Mouse (Mus musculus): ENCODE data around the gene 2010300C02Rik. TPM values are rescaled to one million over a fixed set of nuclear protein-coding genes. Genes with fewer than 3 reads are reported as not detected.
"Not testable (repeated sequence)": the region's sequence is repeated elsewhere in the genome, so short reads cannot be mapped to it uniquely, and the experiment has no call there.

Gene 2010300C02Rik
- total RNA-seq, 2 experiments from 2014 or later, result not detected

DNA sequence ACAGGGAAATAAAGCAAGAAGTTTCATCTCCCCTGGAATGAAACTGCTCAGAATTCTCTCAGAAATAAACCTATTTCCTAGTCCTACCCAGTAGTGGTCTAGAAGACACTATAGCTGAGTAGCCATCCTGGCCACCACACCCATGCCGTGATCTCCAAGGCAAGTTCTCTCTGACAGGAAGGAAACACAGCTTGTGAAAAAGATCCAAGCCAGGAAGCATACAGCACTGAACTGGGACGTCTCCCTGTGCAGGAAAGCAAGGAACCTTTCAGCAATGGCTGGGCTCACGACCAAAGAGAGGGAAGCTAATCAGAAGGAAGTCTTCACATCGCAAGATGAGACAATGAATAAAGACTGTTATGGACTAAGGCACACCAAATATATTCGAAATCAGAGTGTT, 86.4 kb downstream of the 2010300C02Rik start:
- no peak for ATAC-seq (replicated peaks; ENCODE audit: low FRiP score, poor library complexity, severe bottlenecking)

DNA sequence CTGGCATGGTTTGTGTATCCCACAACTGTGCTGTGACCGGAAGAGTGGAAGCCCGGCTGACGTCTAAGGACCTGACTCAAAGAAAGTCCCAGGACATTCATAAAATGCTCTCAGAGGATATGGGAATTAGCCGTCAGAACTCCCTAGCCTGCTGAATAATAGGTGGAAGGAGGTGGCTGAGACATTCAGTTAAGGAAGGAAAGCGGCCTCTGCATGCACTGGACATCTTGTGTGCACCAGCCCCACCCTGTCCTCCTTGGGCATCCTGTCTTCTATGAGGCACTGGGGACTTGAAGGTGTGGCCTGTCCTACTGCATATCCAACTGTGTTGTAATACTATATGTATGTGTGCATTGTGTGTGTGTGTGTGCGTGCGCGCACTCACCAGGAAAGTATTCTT, 87.5 kb downstream of the 2010300C02Rik start:
- no peak for ATAC-seq (replicated peaks; ENCODE audit: low FRiP score, poor library complexity, severe bottlenecking)

DNA sequence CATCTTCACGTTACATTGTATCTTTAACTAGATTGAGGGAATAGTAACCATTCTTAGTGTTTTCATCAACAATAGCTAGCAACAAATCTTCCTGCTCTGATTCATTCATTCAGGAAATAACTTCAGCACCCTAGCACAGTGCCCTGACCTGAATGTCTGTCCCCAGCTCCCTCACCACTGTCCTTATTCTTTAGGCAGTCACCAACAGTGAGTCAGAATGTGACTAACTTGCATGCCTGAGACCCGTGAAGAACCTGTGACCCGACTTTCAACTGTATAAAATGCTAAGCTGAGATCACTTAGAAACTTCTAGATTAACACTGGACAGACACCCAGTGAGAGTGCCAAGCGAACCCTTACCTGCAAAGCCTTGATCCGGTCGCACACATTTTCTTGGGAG, 88.4 kb downstream of the 2010300C02Rik start:
- no peak for ATAC-seq (replicated peaks; ENCODE audit: low FRiP score, poor library complexity, severe bottlenecking)

DNA sequence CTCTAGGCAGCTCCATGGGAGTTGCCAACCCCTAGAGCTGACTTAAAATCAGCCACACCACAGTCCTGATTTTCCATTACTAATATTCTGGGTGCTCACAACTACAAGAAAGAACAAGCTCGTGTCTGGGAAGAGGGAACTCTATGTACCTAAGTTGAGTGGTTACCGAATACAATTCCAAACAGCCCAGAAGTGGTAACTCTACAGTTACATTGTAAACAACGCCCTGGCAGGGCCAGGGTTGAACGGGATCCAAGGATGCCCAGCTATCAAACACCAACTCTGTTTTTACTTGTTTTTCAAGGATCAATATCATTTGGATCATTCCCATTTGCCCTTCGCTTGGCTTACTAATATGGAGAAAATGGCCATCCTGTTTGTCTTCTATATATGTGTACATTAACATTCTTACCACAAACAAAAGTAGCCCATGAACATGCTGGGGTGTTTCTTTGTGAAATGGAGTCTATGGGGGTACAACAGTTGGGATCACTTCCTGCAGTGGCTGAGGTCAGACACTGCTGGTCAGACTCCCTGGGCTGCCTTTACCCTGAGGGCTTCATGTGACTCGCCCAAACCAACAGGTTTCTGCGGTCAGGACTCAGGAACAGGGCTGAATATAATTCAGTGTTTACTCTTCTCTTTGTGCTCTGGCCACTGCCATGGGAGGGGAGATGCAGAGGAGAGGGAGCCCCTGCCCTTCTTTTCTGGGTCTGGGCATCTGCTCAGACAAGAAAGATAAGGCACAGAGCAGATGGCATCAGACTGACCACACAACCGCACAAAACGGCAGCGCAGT, 89.3 kb downstream of the 2010300C02Rik start:
- no peak for ATAC-seq (replicated peaks; ENCODE audit: low FRiP score, poor library complexity, severe bottlenecking)

DNA sequence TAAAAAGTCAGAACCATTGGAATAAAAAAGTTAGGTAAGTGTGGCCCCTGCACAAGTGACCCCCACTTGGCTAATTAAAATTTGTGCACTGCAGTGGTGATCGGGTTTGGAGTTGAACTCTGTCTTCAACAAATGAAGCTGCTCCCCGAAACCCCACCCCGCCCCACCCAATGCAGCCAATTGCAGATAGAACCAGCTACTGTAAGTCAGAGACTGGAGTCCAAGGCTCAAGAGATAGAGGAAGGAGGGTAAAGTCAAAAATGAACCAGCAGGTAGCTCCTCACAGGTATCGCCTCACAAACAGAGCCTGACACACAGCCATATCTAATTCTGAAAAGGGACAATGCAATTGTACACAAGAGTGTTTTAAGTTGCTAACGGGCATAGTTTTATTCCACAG, 90.0 kb downstream of the 2010300C02Rik start:
- no peak for ATAC-seq (replicated peaks; ENCODE audit: low FRiP score, poor library complexity, severe bottlenecking)

DNA sequence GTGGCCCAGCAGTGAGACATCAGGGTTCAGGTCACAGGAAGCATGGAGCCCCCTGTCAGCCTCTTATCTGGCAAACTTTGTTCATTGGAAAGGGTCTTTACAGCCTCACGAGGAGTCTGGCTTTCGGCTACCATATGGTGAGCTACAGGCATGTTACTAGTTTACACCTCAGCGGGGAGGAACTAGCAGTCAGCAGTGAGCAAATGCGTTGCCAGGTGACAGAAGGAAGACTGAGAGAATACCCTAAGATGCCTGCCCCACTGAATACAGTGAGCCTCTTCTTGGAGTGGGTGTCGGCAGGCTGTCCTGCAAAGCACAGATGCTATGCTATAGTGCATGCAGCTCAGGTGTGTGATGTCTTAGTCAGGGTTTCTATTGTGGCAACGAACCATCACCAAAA, 91.1 kb downstream of the 2010300C02Rik start:
- no peak for ATAC-seq (replicated peaks; ENCODE audit: low FRiP score, poor library complexity, severe bottlenecking)

DNA sequence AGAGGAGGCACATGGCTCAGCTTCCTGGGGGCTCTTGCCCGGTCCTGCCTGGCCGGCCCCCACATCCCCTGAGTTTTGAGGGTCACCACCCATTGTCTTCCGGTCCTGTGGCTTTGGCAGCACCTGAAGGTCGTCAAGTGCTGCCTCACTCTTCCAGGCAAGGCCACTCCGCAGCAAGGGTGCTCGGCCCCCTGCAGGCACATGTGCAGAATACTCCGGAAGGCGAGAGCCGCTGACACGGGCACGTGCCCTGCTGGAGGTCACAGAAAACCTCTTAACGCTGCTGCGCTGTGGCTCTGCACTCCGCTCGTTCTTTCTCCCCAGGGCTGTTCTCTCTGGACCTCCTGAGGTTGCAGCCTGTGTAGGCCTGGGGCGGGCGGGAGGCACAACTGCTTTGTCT, 95.7 kb downstream of the 2010300C02Rik start:
- no peak for ATAC-seq (replicated peaks; ENCODE audit: low FRiP score, poor library complexity, severe bottlenecking)

DNA sequence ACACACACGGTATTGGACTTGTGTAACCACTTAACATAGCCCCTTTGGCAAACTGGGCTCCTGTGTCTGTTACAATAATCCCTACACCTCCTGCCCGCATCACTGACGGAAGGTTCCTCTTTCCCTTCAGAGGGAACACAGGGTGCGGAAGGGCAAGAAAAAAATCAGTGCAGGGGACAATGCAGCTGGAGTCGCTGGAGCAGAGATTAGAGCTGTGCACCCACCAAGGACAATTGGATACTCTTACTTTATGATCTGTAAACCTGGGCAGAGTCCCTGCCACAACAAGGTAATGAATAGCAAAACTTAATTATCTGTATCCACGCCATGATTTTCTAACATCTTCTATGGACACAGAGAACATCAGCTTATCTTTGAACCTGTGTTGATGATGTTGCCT, 97.8 kb downstream of the 2010300C02Rik start:
- no peak for ATAC-seq (replicated peaks; ENCODE audit: low FRiP score, poor library complexity, severe bottlenecking)

DNA sequence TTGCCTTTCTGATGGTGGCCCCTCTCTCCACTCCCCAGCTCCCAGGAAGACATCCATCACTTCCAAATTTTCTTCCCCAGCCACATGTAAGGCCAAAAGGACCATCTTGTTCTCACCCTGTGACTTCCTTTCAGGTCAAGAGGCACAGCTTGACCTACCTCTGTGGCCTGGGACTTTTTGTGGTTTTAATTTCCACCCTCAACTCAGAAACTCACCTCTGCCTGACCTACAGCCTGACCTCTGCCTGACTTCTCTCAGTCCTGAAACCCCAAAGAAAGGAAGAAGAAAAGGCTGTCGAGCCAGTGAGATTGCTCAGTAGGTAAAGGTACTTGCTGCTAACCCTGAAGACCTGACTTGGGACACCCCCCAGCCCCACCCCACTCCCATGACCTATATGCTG, 100.3 kb downstream of the 2010300C02Rik start:
- no peak for ATAC-seq (replicated peaks; ENCODE audit: low FRiP score, poor library complexity, severe bottlenecking)

DNA sequence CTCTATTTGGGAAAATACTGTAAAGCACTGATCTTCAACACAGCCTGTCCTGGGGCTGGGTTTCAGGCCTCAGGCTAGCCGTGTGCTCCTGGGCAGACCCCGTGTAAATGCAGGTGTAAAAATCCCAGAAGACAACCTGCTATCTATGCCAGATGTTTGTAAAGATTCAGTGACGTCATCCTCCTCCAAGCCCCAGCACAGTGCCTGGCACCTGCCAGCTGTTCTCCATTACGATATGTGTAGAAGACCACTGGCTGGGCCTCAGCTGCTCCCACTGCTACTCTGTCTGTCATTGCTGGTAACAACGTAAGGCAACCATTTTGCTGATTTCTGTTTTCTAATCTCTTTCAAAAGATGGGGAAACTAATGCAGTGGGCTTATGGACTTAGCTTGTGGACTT, 102.8 kb downstream of the 2010300C02Rik start:
- no peak for ATAC-seq (replicated peaks; ENCODE audit: low FRiP score, poor library complexity, severe bottlenecking)

DNA sequence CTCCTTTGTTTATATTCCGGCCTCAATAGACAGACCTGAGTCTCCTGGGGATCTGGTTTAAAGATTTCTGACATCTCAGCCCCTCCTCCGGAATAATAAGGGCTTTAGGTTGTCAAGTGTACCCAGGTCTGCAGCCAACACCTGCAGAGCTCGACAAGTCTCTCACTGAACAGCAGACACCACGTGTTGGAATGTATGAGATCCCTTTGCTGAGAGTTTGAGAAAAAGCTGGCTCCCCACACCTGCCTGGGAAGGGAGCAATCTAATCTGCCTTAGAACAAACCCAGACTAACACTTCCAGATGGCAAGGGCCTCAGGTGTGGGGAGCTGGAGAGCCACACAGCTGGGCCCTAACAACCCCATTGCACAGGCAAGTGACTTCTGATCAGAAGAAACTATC, 103.3 kb downstream of the 2010300C02Rik start:
- ATAC-seq (replicated peaks; ENCODE audit: low FRiP score, poor library complexity, severe bottlenecking), result no peak

DNA sequence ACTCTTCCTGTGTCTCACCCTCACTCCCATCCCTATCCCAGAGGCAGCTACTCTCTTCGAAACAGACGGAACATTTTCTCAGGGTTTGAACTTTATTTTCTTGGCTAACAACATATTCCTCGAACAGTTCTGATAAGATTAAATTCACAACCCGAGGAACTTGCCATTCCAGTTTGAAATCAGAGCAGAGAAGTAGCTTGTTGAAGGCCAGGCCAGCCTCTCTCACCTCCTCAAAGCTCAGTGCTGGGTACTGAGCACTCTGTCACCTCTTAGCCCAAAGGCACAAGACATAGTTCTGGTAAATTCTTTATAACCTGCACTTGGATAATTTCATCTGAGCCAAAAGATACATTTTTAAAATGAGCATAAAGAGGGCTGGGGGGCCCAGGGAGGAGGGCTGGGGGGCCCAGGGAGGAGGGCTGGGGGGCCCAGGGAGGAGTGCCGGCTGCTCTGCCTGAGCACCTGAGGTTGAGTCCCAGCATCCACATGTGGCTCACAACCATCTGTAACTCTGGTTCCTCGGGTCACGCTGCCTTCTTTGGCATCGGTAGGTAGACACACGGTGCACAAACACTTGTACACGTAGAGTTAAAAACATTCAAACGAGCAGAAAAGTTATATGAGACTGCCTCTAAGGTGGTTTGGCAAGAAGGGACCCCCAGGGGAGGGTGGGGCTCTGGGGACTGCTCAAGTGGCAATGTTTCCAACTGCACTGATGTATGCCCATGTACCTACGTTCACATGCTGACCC, 104.4 kb downstream of the 2010300C02Rik start:
- no peak for ATAC-seq (replicated peaks; ENCODE audit: low FRiP score, poor library complexity, severe bottlenecking)

DNA sequence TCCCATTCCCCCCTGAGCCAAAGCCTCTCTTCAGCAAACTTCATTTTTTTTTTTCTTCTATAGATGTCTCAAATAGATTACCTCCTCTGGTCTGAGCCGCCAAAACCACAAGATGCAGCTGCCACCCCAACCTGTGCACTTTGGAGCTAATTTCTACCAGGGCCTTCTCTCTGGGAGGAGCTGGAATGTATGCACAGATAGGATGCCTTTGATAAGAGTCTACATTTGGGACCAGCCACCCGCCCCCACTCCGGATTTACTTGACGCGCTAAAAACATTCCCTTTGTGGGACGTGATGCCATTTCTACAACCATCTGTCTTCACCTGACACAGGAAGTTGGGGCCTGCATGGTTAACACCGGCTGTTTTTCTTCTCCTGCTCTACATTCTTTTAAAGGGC, 105.0 kb downstream of the 2010300C02Rik start:
- no peak for ATAC-seq (replicated peaks; ENCODE audit: low FRiP score, poor library complexity, severe bottlenecking)

DNA sequence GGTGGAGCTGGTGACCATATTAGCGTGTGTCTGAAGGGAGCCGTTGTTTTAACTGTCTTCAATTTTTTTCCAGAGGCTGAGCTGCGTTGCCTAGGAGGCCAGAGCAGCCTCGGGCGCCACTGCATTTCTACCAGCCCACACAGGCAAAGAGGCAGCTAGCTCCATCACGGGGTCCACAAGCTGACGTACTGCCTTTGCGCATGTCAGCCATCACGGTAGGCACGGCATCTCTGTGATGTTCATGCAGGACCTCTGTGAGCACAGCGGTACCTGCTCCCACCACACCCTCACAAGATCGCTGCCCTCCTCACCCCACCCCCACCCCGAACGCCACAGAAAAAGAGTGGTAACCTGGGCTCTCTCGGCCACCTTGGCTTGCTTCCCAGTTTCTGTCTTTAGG, 105.8 kb downstream of the 2010300C02Rik start:
- no peak for ATAC-seq (replicated peaks; ENCODE audit: low FRiP score, poor library complexity, severe bottlenecking)

DNA sequence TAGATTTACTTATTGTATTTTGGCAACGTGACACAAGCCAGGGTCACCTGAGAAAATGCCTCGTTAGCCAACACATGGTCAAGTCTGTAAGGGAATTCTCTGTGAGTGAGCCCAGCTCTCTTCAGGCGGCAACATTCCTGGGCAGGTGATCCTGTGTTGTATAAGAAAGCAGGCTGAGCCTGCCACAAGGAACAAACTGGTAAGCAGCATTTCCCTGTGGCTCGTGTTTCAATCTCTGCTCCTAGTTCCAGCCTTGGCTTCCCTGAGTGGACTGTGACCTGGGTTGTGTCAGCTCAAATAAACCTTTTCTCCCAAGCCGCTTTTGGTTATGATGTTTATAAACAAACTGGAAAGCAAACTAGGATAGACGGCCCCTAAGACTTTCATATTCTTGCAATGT, 108.9 kb downstream of the 2010300C02Rik start:
- ATAC-seq (replicated peaks; ENCODE audit: low FRiP score, poor library complexity, severe bottlenecking), result no peak

DNA sequence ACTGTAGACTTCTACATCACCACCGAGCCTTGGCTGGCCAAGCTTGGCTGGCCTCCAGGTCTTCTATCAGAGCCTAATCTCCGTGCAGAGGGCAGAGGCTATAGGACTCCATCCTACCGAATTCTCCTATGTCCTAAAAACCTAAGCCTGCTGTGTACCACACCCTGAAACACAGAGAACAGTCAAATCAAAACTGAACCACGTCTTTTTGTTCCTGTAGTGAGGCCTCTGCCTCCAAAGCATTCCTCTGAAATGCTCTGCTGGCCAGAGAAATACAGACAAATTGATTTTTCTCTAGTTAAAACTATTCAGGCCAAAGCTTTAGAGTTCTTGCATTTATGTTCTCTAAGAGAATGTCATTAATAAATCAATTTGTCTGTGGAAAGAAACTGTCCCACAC, 109.6 kb downstream of the 2010300C02Rik start:
- no peak for ATAC-seq (replicated peaks; ENCODE audit: low FRiP score, poor library complexity, severe bottlenecking)

DNA sequence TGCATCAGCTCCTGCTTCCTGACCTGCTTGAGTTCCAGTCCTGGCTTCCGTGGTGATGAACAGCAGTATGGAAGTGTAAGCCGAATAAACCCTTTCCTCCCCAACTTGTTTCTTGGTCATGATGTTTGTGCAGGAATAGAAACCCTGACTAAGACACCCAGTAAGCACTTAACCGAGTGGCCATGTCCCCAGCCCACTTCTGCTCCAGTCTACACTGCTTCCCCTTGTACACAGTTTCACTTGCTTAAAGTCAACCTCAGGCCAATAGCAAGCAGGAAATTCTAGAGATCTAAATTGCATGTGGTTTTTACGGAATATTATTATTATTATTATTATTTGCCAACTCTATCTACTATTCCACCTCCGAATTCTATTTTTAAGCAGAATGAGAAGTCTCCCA, 114.2 kb downstream of the 2010300C02Rik start:
- ATAC-seq (replicated peaks; ENCODE audit: low FRiP score, poor library complexity, severe bottlenecking), result not testable (repeated sequence)

DNA sequence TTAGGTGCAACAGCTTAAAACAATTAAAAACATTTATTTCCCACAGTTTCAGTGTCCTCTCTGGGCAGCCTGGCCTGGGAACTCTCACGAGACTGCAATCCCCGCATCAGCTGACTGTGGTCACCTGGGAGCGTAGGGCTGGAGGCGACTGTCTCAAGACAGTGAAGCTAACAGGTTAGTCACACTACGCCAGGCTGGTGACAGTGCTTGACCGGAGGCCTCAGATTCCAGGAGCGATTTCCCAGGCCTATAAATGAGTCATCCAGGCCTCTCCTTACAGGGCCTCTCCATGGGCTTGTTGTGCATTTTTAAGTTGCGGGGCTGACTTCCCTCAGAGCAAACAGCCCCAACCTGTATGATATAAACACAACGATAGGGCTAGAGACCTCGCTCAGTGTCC, 116.7 kb downstream of the 2010300C02Rik start:
- no peak for ATAC-seq (replicated peaks; ENCODE audit: low FRiP score, poor library complexity, severe bottlenecking)

DNA sequence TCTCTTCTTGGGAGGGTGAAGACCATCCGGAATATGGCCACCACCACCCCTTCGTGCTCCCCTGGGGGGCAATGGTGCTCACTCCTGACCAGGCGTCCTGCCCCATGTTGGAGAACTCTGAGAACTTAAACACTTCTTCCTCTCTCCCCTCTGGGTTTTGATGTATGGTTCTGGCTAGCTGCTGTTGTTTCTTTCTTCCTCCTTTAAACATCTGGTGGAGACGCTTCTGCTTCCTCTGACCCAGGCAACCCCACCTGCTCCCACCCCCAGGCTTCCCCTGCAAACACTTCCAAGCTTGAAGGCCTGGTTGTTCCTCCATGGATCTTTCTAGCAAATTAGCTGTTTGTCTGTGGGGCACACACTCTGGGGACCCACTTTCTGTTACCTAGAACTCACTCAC, 117.6 kb downstream of the 2010300C02Rik start:
- ATAC-seq (replicated peaks; ENCODE audit: low FRiP score, poor library complexity, severe bottlenecking), result no peak

DNA sequence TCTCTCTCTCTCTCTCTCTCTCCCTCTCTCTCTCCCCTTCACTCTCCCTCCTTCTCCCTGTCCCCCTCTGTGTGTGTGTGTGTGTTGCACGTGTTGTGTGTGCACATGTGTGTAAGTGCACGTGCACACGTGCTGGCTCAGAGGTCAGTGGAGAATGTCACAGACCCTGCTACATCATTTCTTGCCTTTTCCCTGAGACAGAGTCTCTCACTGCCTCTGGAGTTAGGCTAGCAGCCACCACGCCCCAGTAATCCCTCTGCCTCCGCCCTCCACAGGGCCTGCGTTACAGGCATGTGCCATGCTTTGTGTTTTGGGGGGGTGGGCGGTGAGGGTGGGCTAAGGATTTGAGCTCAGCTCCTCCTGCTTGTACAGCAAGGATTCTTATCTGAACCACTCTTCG, 118.4 kb downstream of the 2010300C02Rik start:
- ATAC-seq (replicated peaks; ENCODE audit: low FRiP score, poor library complexity, severe bottlenecking), result no peak

DNA sequence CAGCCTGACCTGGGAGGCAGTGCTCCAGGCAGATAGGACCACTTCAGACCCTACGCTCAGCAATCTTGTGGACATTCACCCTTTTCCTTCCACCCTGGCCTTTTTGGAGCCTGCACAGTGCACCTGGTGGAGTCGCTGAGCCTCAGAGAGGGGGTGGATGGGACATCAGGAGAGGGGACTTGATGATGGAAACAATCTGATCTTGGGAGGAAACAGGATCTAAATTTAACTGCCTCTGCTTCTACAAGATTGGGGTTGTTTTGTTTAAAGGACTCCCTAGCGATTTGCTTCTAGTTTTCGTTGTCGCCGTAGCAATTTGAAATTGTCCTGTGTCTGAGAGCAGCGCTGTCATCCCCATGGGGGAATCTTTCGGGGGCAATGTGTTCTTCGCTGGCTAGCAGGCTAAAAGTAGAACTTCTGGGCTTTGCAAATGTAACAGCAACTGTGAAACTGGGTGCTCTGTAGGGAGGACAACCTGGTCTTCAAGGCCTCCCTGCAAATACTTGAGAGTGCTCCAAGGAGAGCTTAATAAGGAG, 119.2 kb downstream of the 2010300C02Rik start:
- ATAC-seq (replicated peaks; ENCODE audit: low FRiP score, poor library complexity, severe bottlenecking), result no peak
